Mouse (Mus musculus) liver, embryonic 14.5 days (tissue): ENCODE data around the gene Rad51b.

Experiments
- CTCF ChIP-seq: IDR thresholded peaks from 2 replicates; pipeline ENCODE4 v1.5.1; 2016; ENCODE audit warnings: antibody characterized with exemption, low read depth, control low read depth
- EP300 ChIP-seq: IDR thresholded peaks from 2 replicates; pipeline ENCODE4 v1.6.1; 2016; ENCODE audit warnings: antibody characterized with exemption, low read depth

- no peak for TF ChIP-seq CTCF
- TF ChIP-seq EP300, result no peak
Observed at GRCm38 (mm10) chr12:79404494-79404893, 107.4 kb downstream of the Rad51b start.
